Mouse (Mus musculus): ENCODE data around the gene Ptprm.

Gene Ptprm

GRCm38 (mm10) chr17:67354451-67355011, at the start of gene Ptprm:
Gene Ptprm (minus strand): TSS chr17:67354457.
- peak; percentile 86 for DNase-seq (ENCODE audit: extremely low spot score)

DNA sequence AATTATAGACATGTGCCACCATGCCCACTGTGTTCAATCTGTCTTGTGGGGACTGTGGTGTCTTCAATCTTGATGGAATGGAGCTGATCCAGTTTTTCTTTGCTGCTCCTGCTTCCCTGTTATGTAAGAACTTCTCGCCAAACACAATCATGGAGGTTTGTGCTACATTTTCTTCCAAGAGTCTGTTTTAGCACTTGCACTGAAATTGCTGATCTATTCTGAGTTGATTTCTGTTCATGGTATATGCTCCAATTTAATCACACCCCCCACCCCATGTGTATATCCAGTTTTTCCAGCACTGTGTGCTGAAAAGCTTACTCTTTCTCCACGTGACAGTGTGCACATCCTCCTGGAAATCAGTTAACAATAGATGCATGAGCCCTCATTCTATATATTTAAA, 41.9 kb upstream of the Ptprm start:
- DNase-seq (ENCODE audit: extremely low spot score): no peak

- no peak for DNase-seq (ENCODE audit: extremely low spot score)
Measured at GRCm38 (mm10) chr17:67390851-67391250, 36.6 kb upstream of the Ptprm start.

GRCm38 (mm10) chr17:67388171-67388570, 33.9 kb upstream of the Ptprm start:
- DNase-seq (ENCODE audit: extremely low spot score): no peak

- no peak for DNase-seq (ENCODE audit: extremely low spot score)
Measured at GRCm38 (mm10) chr17:67385286-67385685, 31.0 kb upstream of the Ptprm start.

DNA sequence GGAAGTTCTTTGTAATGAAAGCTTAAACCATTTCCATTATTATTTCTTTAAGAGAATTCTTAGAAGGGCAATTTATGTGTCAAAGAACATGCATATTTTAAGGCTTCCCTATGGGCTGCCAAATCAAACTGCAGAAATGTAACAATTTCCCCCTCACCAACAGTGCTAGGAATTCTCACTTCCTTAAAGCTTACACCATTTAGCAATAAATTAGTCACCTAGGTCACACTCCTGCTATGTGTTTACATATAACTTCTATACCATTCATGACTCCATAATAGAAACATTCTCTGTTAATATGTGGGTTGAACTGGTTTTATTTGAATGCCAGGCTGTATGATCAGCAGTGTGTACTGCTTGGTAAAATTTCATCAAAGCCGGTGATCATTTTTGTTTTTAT, 29.4 kb upstream of the Ptprm start:
- no peak for DNase-seq (ENCODE audit: extremely low spot score)

DNA sequence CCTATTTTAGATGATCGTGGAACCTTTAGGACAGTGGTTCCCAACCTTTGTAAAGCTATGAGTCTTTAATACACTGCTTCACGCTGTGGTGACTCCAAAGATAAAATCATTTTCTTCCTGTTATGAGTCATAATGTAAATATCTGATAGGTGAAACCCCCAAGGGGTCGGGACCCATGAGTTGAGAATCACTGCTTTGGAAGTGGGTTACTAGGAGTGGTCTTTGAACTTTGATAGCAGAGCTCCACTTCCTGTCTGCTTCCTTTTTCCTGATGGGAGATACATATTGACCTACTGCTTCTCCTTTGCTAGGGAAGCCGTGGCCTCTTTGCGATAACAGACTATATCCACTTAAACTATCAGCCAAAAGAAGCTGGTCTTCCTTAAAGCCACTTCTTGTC, 27.4 kb upstream of the Ptprm start:
- DNase-seq (ENCODE audit: extremely low spot score): no peak

DNA sequence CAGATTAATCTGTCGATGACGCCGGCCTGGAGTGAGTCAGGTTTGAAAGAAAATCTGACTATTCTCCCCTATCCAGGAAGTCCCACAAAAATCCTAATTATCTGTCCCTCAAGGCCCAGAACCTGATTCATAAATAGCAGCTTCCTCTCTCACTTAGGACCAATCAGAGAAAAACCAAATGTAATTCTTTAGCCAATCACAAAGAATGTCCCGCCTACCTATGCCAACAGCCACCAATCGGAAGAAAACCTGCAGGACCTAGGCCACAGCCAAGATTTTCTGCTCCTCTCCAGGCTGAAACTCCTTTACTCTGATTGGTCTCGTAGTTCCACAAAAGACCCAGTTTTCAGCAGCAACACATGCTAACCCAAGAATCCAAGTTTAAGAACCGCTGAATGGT, 13.6 kb upstream of the Ptprm start:
- DNase-seq (ENCODE audit: extremely low spot score): no peak

GRCm38 (mm10) chr17:67364491-67364890, 10.2 kb upstream of the Ptprm start:
- no peak for DNase-seq (ENCODE audit: extremely low spot score)

GRCm38 (mm10) chr17:67363377-67364070, 9.3 kb upstream of the Ptprm start:
- DNase-seq (ENCODE audit: extremely low spot score): no peak

DNA sequence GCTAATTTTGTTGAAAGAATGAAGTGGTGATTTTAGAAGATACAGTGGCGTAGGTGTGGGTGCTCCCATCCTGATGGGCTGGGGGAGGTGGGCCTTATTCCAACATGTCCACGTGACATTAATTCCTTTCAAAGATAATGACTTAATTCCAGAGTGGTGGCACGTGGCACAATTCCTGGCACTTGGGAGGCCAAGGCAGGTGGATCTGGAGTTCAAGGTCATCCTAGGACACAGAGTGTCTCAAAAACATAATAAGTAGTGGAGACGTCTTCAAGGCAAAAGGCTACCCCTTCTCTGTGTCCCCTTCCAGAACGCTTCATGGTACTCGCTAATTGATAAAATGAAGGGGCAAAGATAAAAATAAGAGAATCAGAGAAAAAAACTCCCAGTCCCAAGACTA, 7.9 kb upstream of the Ptprm start:
- no peak for DNase-seq (ENCODE audit: extremely low spot score)

DNA sequence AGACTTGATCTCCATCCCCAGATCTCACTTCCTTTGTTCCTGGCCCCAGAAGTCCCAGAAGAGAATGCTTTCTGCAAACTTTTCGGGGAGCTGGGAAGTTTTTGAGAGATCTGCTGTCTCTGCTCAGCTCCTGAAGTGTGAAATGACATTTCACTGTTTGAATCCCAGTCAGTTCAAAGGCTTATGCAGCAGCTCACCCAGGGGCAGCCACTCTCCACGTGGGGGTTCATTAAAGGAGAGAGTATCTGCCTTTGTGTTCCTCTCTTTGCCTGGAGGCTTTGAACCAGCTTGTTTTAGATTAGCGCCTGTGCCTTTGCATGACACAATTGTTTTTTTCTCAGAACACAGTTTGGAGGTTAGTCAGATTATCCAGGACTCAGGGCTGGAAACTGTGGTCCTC, 6.3 kb upstream of the Ptprm start:
- no peak for DNase-seq (ENCODE audit: extremely low spot score)

DNA sequence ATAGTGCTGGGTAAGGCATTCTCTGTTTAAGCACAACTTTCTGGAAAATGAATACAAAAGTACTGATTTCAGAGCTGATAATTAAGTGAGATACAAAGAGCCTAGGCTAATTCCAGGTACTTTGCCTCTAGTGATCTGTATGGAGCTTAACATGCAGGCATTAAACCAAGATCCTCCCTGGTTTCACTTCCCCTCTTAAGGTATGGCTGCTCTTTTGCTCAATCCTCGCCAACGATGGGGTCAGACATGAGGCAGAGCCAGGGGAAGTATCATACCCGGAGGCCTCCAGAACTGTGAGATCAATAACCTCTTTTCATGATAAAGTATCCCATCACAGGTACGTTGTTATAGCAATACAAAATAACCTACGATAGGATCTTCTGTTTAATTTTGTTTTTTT, 5.3 kb upstream of the Ptprm start:
- DNase-seq (ENCODE audit: extremely low spot score): no peak

GRCm38 (mm10) chr17:67358541-67358940, 4.3 kb upstream of the Ptprm start:
- DNase-seq (ENCODE audit: extremely low spot score): no peak

DNA sequence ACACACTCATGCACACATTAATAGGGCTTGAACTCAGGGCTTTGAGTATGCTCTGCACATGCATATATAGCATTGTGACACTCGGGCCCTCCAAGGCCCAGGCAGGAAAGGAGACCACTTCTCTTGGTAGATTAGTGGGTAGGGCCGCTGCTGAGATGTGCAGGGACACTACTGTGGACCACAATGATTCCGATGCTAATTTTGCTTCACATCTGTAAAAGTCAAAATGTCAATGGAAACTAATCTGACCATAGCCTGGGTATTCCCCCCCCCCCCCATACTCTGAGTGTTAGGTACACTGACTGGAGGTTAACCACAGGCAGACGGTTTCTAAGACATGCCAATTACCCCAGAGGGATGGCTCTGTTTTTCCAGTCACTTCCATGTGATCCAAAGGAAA, 2.9 kb upstream of the Ptprm start:
- DNase-seq (ENCODE audit: extremely low spot score): no peak

DNA sequence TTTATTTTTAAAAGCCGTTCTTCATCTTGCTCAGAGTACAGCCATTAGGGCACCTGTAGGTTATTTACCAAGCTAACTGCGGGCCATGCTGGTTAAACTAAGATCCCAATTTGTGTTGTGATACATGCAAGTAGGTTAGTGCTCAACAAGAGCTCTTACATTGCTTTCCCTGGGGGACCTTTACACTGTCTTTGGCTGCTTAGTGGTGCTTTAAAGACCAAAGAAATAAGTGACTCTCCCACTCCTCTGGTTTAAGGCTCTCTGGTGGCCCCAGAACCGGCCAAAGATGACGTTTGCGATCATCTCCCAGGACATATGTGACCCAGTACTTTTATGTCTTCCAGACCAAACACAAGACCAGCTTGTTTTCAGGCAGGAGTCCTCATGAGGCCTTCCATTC, 994 bp upstream of the Ptprm start:
- DNase-seq (ENCODE audit: extremely low spot score): peak; percentile 25

DNA sequence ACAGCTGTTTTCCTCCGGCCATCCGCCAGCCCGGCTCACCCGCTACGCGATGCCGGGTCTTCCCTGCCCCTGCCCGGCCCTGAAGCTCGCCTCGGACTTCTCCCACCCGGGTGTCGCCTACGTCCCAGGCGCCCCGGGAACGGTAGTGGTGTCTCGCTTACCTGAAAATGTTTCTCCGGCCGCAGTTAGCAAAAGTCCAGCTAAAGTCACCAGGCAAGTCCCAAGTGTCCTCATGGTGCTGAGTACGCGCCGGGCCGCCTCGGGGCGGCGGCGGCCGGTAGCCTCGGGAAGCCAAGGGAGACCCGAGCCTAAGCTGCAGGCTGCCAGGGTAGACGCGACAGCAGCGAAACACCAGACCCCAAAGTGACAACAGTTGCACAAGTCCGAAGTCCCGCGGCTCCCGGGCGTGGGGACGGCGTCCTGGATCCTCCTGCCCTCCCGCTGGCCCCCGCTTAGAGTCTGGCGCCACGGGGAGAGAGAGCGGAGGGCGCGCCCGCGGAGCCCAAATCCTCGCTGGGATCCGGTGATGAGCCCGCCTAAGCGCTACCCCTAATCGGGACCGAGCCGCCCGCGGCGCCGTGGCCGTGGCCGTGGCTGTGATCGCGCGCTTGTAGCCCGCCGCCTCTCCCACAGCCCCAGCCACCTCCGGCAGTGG, 334 bp downstream of the Ptprm start:
- peak; percentile 81 for DNase-seq (ENCODE audit: extremely low spot score)

DNA sequence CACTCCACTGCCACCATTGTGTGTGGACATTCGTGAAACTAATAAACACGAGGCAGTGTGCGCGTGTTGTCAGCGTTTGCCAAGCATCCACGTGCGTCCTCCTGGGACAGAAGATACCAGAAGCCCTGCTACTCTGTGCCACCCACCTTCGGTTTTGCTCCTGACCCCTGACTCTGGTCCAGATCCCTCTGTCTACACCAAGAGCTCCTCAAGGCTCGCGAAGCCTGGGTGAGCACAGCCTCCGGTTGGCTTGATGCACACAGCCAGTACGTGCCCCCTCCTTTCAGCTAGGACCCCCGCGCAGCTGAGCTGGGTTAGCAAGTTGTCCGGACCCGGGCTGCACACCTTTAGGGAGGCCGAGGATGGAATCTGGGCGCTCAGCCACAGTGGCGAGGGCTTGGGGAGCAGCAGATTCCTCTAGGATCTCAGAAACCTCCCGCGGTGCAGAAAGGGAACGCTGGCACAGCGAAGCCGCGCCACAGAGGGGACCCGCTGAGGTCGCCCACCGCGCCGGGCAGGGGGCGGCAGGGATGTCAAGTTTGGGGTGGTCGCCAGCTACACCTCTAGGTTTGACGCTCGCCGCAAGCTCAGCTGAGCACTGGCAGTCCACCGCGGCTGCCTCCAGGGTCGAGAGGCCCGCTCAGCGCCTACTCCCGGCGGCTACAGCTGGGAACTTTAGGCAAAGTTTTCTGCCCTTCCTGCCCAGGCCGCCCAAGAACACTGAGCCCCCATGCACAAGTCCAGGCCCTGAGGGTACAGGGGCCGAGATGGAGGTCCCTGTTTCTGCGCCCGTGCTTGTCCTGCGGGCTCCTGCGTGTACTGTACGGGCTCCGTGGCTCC, 1.1 kb downstream of the Ptprm start:
- peak; percentile 57 for DNase-seq (ENCODE audit: extremely low spot score)

GRCm38 (mm10) chr17:67351423-67351822, 2.8 kb downstream of the Ptprm start:
- DNase-seq (ENCODE audit: extremely low spot score): no peak

GRCm38 (mm10) chr17:67350536-67350935, 3.7 kb downstream of the Ptprm start:
- DNase-seq (ENCODE audit: extremely low spot score): no peak

GRCm38 (mm10) chr17:67349594-67349993, 4.7 kb downstream of the Ptprm start:
- DNase-seq (ENCODE audit: extremely low spot score): no peak

DNA sequence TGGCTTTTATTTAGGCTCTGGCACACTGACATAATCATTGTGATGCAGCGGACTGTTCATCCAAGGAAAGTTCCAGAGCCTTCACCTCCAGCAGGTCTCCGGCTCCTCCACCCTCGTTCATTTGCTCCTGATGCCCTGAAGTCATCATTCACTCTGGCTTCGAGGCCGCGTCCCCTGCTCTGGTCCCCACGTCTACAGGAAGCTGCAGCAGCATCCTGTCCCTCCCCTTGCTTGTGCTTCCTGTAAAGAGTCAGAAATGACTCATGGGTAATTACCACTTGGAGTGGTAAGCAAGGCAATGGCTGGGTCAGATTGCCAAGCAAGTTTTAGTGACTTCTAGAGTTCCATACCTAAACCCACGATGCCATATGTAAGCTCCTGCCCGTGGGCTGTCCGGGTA, 7.3 kb downstream of the Ptprm start:
- no peak for DNase-seq (ENCODE audit: extremely low spot score)
